Mouse (Mus musculus) heart, embryonic 14.5 days (tissue): ENCODE results near the gene Lmna. TPM values are rescaled to one million over a fixed set of nuclear protein-coding genes. Genes with fewer than 3 reads are reported as not detected.

ENCODE experiments used
- ATAC-seq: fragments of 200-750 bp; cut with Nextera tagmentation; 2 replicates; pipeline ENCODE4 v1.8.0; 2017; ENCODE audit warnings: low read depth, moderate TSS enrichment; ENCODE audit not compliant: insufficient number of reproducible peaks, insufficient read depth, low FRiP score
- H3K27ac ChIP-seq, 2 experiments: fragments of 200-500 bp in 1 of 2; fragments of 300-500 bp in 1 of 2; sonication (generic) in 1 of 2; replicated peaks in 1 of 2; 2 replicates each; pipeline ENCODE4 v1.5.1; 2012 to 2014; ENCODE audit warnings: low read depth in 2 of 2, low read length in 2 of 2, control low read depth in 1 of 2, mild to moderate bottlenecking in 1 of 2, mixed read lengths in 1 of 2; ENCODE audit not compliant: control insufficient read depth in 1 of 2, insufficient read depth in 1 of 2
- H3K27me3 ChIP-seq: fragments of 300-500 bp; sonication (generic); 2 replicates; pipeline ENCODE4 v1.6.1; 2014; ENCODE audit warnings: mild to moderate bottlenecking, low read length, control low read depth; ENCODE audit not compliant: control insufficient read depth, insufficient read depth
- H3K36me3 ChIP-seq: fragments of 300-500 bp; sonication (generic); 2 replicates; pipeline ENCODE4 v1.6.1; 2014; ENCODE audit warnings: mild to moderate bottlenecking, control low read depth, low read length, mixed read lengths; ENCODE audit not compliant: control insufficient read depth, insufficient read depth
- H3K4me1 ChIP-seq, 2 experiments: fragments of 200-500 bp in 1 of 2; fragments of 300-500 bp in 1 of 2; sonication (generic) in 1 of 2; 2 replicates each; pipeline ENCODE4 v1.6.1; 2012 to 2014; ENCODE audit warnings: low read length in 2 of 2, control low read depth in 1 of 2, mixed read lengths in 1 of 2; ENCODE audit not compliant: control insufficient read depth in 2 of 2, insufficient read depth in 2 of 2
- H3K4me2 ChIP-seq: fragments of 300-500 bp; sonication (generic); 2 replicates; pipeline ENCODE4 v1.6.1; 2014; ENCODE audit warnings: mild to moderate bottlenecking, low read length
- H3K4me3 ChIP-seq, 2 experiments: fragments of 200-500 bp in 1 of 2; fragments of 300-500 bp in 1 of 2; sonication (generic) in 1 of 2; 2 replicates each; pipeline ENCODE4 v1.5.1; 2012 to 2014; ENCODE audit warnings: low read length in 2 of 2, mild to moderate bottlenecking in 2 of 2, control low read depth in 1 of 2, low read depth in 1 of 2, moderate library complexity in 1 of 2; ENCODE audit not compliant: control insufficient read depth in 1 of 2, insufficient read depth in 1 of 2
- H3K9ac ChIP-seq: fragments of 300-500 bp; sonication (generic); 2 replicates; pipeline ENCODE4 v1.6.1; 2014; ENCODE audit warnings: mild to moderate bottlenecking, low read length
- H3K9me3 ChIP-seq: fragments of 300-500 bp; sonication (generic); 2 replicates; pipeline ENCODE4 v1.6.1; 2016; ENCODE audit warnings: low read length, control low read depth; ENCODE audit not compliant: control insufficient read depth
- WGBS: fragments of 180-500 bp; shearing (Covaris S2); extraction: QIAGEN DNeasy Blood & Tissue Kit; methylation state at CpG from one replicate; pipeline ENCODE4 v1.1.7; 2014; 5-methylcytosine and 5-hydroxymethylcytosine counted together
- polyA plus RNA-seq: library from polyadenylated mRNA; unstranded; fragments of >200 nt; fragmentation: Nextera tagmentation; extraction: Ambion mirVana; gene quantifications from 2 replicates; pipeline ENCODE4 v1.2.1, GENCODE M21; 2014

The Lmna gene
- polyA plus RNA-seq = 76.7 and 84.1 TPM in 2 replicates

DNA sequence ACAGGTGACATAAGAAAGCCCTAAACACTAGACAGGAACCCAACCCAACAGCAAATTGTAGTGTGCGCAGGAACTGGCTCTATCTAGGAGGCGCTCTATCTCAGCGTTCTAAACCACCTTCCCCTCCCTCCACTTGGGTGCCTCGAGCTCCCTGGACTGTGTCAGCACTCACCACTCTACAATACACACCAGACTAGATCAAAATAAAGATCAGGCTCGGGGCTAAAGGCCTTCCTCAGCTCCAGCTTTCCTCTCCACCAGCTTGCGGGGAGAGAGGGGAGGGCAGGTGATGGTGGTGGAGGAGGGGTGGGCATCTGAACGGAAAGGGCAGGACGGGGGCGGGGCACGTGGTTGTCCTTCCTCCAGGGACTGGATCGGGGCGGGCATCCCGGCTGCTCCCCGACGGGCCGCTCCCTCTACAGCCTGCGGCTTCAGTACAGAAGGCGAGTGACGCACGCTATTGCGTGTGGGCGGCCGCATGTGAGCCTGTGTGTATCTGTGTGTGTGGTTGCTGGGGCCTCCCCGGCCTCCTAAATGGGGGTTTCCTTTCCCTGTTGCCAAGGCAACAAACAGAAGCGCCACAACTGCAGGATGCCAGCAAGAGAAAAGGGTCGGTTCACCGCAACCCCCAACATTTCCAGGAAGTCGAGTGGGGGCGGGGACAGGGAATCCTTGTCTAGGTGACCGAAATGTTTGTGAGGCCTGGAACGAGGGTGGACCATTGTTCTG lies at the start of gene Lmna:
Lmna (minus strand) TSS at position 265 of the 729 bp plus-strand sequence.
- Histone ChIP-seq H3K27me3 (no peaks in the 10 kb centered on the region), H3K4me2 (peak within 1 kb of the TSS; percentile 69), H3K9me3 (no peaks in the 10 kb centered on the region), H3K36me3 (no peaks in the 10 kb centered on the region), H3K27ac (peak within 1 kb of the TSS; percentile 92 to 97), H3K4me1 (peaks cover 32 to 41% of the 10 kb centered on the region in 2 experiments), H3K4me3 (peak within 1 kb of the TSS; percentile 47 to 70), H3K9ac (peak within 1 kb of the TSS; percentile 71)
- ATAC-seq = peak; percentile 94
- under 1% methylated on average over 31 of the region's 31 CpGs for WGBS

DNA sequence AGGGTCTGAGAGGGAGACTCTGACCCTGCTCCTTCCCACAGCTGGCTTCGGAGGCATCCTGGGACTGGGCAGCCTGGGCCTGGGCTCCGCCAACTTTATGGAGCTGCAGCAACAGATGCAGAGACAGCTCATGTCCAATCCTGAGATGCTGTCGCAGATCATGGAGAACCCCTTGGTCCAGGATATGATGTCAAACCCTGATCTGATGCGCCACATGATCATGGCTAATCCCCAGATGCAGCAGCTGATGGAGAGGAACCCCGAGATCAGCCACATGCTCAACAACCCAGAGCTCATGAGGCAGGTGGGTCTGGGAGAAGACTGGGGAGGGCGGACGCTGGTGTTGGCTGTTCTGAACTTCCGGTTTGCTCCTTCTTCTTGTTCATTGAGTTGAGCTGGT lies 46.9 kb upstream of the Lmna start:
- Histone ChIP-seq H3K27me3 (no peaks in the 10 kb centered on the region), H3K9me3 (no peaks in the 10 kb centered on the region), H3K4me3 (no peak overlapping the region), H3K4me2 (no peak overlapping the region), H3K27ac (no peak overlapping the region), H3K4me1 (peaks cover 3 to 16% of the 10 kb centered on the region in 2 experiments), H3K36me3 (peaks cover 63% of the 10 kb centered on the region), H3K9ac (no peak overlapping the region)
- WGBS = 92% methylated on average over 8 of the region's 8 CpGs
- no peak for ATAC-seq

GRCm38 (mm10) chr3:88555731-88556130 lies 46.0 kb upstream of the Lmna start:
- ATAC-seq = no peak
- 94% methylated on average over 6 of the region's 6 CpGs for WGBS
- Histone ChIP-seq H3K4me2 (no peak overlapping the region), H3K36me3 (peaks cover 54% of the 10 kb centered on the region), H3K4me3 (no peak overlapping the region), H3K27me3 (no peaks in the 10 kb centered on the region), H3K4me1 (peaks cover 4 to 20% of the 10 kb centered on the region in 2 experiments), H3K9me3 (no peaks in the 10 kb centered on the region), H3K27ac (no peak overlapping the region), H3K9ac (no peak overlapping the region)

DNA sequence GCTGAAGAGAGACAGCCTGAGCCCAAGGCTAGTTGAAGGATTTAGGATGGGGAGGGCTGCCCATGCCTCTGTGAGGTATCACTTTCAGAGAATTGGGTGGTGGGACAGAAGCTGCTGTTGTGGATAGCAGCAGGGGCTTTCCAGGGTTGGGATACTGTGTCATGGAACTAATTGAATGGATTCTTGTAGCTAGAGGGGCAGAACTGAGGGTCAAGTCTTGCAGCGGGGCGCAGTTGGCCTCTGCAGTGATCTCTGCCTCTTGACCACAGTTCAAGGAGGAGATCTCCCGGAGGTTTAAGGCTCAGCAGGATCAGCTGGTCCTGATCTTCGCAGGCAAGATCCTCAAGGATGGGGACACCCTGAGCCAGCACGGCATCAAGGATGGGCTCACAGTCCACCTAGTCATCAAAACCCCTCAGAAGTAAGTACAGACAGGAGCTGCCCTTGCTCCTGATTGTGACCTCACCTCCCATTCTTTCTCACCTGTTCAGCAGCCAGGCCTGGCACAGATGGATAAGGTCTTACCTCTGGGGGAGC lies 45.4 kb upstream of the Lmna start:
- Histone ChIP-seq H3K4me3 (no peak overlapping the region), H3K4me1 (peaks cover 4 to 20% of the 10 kb centered on the region in 2 experiments), H3K27ac (no peak overlapping the region), H3K9me3 (no peaks in the 10 kb centered on the region), H3K4me2 (peak overlapping the region; percentile 86; the same call in 1 of the 2 replicates), H3K27me3 (no peaks in the 10 kb centered on the region), H3K9ac (no peak overlapping the region), H3K36me3 (peaks cover 48% of the 10 kb centered on the region)
- WGBS = 92% methylated on average over 5 of the region's 5 CpGs
- no peak for ATAC-seq

DNA sequence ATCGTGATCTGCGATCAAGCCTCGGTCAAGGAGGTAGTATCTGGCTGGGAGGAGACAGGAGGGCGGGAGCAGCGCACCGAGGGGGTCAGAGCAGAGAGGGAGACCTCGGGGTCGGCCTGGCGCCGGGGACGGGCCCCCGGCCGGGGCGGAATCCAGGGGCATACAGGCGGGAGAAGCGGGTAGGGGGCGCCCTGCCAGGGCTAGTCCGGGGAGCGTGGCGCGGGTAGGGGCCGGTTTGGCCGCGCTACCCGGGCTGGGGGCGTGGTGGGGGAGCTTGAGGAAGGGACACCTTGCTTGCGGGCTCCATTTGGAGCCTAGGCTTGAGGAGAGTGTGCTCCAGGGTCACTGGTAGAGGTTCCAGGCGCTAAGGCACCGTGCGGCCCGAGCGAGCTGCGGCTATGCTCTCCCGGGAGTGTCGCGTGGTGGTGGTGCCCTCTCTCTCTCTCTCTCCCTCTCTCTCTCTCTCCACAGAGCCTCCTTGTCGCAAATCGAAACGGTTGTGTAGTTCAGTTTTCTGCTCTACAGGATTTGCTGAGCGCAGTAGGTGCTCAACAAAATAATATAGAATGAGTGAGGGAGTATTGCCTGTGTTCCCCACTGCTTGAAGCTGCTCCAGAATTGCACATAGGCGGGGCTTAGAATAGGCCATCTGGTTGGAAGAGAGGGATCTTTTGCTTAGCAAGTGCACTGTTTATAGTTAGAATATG lies 44.3 kb upstream of the Lmna start:
- peak overlapping the region; percentile 75 to 95 for H3K4me3 ChIP-seq
- WGBS = 1% methylated on average over 40 of the region's 41 CpGs
- peaks cover 4 to 20% of the 10 kb centered on the region in 2 experiments for H3K4me1 ChIP-seq
- H3K36me3 ChIP-seq = peaks cover 37% of the 10 kb centered on the region
- H3K9me3 ChIP-seq = no peaks in the 10 kb centered on the region
- peak; percentile 50 for ATAC-seq
- H3K27ac ChIP-seq = peak overlapping the region; percentile 89 to 99
- peak overlapping the region; percentile 86 for H3K4me2 ChIP-seq
- H3K9ac ChIP-seq = peak overlapping the region; percentile 96
- H3K27me3 ChIP-seq = no peaks in the 10 kb centered on the region

- under 1% methylated on average over 30 of the region's 37 CpGs for whole genome bisulfite sequencing
- ATAC-seq = peak; percentile 88
Measured at GRCm38 (mm10) chr3:88553525-88553879, 43.7 kb upstream of the Lmna start, which contains the start of gene Ubqln4. Gene Ubqln4, plus strand, starts transcription at chr3:88553758.

DNA sequence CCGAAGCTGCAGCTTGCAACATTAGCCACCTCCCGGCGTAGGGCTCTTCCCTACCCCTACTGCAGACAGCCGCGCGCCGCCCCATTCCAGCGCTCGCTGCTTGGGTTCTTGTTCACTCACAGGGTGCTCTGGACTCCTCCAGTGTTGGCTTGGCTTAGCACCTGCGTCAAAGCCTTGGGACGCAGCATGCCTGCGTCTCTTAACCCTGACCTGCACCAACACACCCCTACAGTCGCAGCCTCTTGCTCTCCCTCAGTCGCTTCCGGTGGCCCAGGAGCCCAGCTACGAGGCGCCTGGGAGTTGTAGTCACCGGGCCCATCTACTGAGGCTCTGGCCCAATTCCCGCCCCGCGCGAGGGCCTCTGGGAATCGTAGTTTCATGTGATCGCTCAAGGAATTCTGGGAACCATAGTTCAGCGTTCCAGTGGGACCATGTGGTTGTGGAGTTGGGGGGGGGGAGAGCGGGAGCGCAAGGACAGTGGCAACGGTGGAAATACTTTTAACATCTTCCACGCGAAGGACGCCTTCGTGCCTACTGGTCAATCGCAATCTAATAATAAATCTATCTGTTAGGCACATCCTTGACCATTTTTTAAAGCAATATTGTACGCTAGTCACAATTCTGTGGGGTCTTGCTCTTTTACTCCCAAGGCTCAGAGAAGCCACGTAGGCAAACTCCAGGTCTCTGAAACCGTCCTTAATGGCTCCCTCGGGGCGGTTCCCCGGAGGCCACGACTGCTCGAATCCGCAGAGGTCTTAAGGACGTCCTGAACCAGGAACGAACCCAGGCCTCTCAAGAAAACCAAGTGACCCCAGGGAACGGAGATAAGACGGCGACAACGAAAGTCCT lies 43.1 kb upstream of the Lmna start, which contains the start of gene Lamtor2:
Lamtor2 (minus strand) TSS at position 399 of the 849 bp plus-strand sequence.
- H3K27ac ChIP-seq = peak within 1 kb of the TSS; percentile 99

More at GRCm38 (mm10) chr3:88553525-88553879, 43.7 kb upstream of the Lmna start, which contains the start of gene Ubqln4:
- Histone ChIP-seq H3K4me2 (peak within 1 kb of the TSS; percentile 86), H3K4me3 (peak within 1 kb of the TSS; percentile 95 to 96), H3K9me3 (no peaks in the 10 kb centered on the region), H3K4me1 (peaks cover 4 to 20% of the 10 kb centered on the region in 2 experiments), H3K27ac (peak within 1 kb of the TSS; percentile 99), H3K9ac (peak within 1 kb of the TSS; percentile 96), H3K36me3 (peaks cover 32% of the 10 kb centered on the region), H3K27me3 (no peaks in the 10 kb centered on the region)

More for the DNA sequence above, 43.1 kb upstream of the Lmna start, which contains the start of gene Lamtor2:
- H3K36me3 ChIP-seq = peaks cover 26% of the 10 kb centered on the region
- H3K9ac ChIP-seq = peak within 1 kb of the TSS; percentile 96
- peak within 1 kb of the TSS; percentile 95 to 96 for H3K4me3 ChIP-seq
- H3K9me3 ChIP-seq = no peaks in the 10 kb centered on the region
- under 1% methylated on average over 48 of the region's 48 CpGs for WGBS
- H3K27me3 ChIP-seq = no peaks in the 10 kb centered on the region
- peak; percentile 89 for ATAC-seq
- H3K4me2 ChIP-seq = peak within 1 kb of the TSS; percentile 86
- H3K4me1 ChIP-seq = peaks cover 4 to 20% of the 10 kb centered on the region in 2 experiments
